Mouse (Mus musculus) myocyte (in vitro differentiated cells): ENCODE results near the gene Tmem230. TPM values are rescaled to one million over a fixed set of nuclear protein-coding genes. Genes with fewer than 3 reads are reported as not detected.
A peak's percentile ranks its signal among the peaks of the same experiment; 100 is the strongest.

Experiments
- H3K27me3 ChIP-seq: one replicate; pipeline ENCODE4 v1.6.1; 2011; ENCODE audit not compliant: control insufficient read depth, insufficient read depth, insufficient read length
- H3K36me3 ChIP-seq: one replicate; pipeline ENCODE4 v1.6.1; 2011; ENCODE audit not compliant: control insufficient read depth, insufficient read depth
- H3K4me2 ChIP-seq: one replicate; pipeline ENCODE4 v1.6.1; 2011; ENCODE audit warnings: low read depth, control low read depth
- H3K4me3 ChIP-seq: one replicate; pipeline ENCODE4 v1.5.1; 2011; ENCODE audit warnings: mild to moderate bottlenecking, control low read depth, moderate library complexity
- H3K79me2 ChIP-seq: one replicate; pipeline ENCODE4 v1.6.1; 2011; ENCODE audit not compliant: control insufficient read depth, insufficient read depth
- H3ac ChIP-seq: one replicate; pipeline ENCODE4 v1.6.1; 2011; ENCODE audit not compliant: control insufficient read depth, insufficient read length
- CEBPB ChIP-seq: IDR thresholded peaks from 2 replicates; pipeline ENCODE4 v1.6.1; 2011; ENCODE audit warnings: mild to moderate bottlenecking, moderate library complexity; ENCODE audit not compliant: poor library complexity, insufficient read depth, severe bottlenecking
- E2F4 ChIP-seq: IDR thresholded peaks from one replicate; pipeline ENCODE4 v1.6.1; 2011; ENCODE audit warnings: mild to moderate bottlenecking, control low read depth, moderate library complexity; ENCODE audit not compliant: insufficient read depth
- MAX ChIP-seq: IDR thresholded peaks from one replicate; pipeline ENCODE4 v1.6.1; 2011; ENCODE audit warnings: low read depth, mild to moderate bottlenecking, control low read depth
- MYOD1 ChIP-seq, 3 experiments: IDR thresholded peaks; one replicate each; pipeline ENCODE4 v1.6.1; 2011; ENCODE audit warnings: control low read depth in 2 of 3, low read depth in 2 of 3, mild to moderate bottlenecking in 2 of 3, moderate library complexity in 1 of 3; ENCODE audit not compliant: insufficient read length in 2 of 3, control insufficient read depth in 1 of 3
- MYOG ChIP-seq, 3 experiments: IDR thresholded peaks; one replicate each; pipeline ENCODE4 v1.6.1; 2011; ENCODE audit warnings: control low read depth in 2 of 3, low read depth in 2 of 3, mild to moderate bottlenecking in 2 of 3; ENCODE audit not compliant: insufficient read length in 2 of 3, control insufficient read depth in 1 of 3, insufficient read depth in 1 of 3
- POLR2A ChIP-seq: IDR thresholded peaks from one replicate; pipeline ENCODE4 v1.6.1; 2011; ENCODE audit warnings: low read depth, mild to moderate bottlenecking, control low read depth, moderate library complexity; ENCODE audit not compliant: insufficient read length
- POLR2AphosphoS2 ChIP-seq: IDR thresholded peaks from one replicate; pipeline ENCODE4 v1.6.1; 2011; ENCODE audit warnings: low read depth, control low read depth; ENCODE audit not compliant: insufficient read length
- REST ChIP-seq: IDR thresholded peaks from one replicate; pipeline ENCODE4 v1.6.1; 2011; ENCODE audit warnings: mild to moderate bottlenecking, control low read depth, moderate library complexity; ENCODE audit not compliant: insufficient read depth, insufficient read length
- SRF ChIP-seq: IDR thresholded peaks from one replicate; pipeline ENCODE4 v1.6.1; 2011; ENCODE audit warnings: low read depth; ENCODE audit not compliant: control insufficient read depth, insufficient read length
- TCF12 ChIP-seq: IDR thresholded peaks from one replicate; pipeline ENCODE4 v1.6.1; 2011; ENCODE audit warnings: mild to moderate bottlenecking, control low read depth; ENCODE audit not compliant: poor library complexity, insufficient read depth, severe bottlenecking
- TCF3 ChIP-seq: IDR thresholded peaks from one replicate; pipeline ENCODE4 v1.6.1; 2011; ENCODE audit warnings: low read depth, control low read depth; ENCODE audit not compliant: insufficient read length
- USF1 ChIP-seq: IDR thresholded peaks from one replicate; pipeline ENCODE4 v1.6.1; 2011; ENCODE audit warnings: low read depth, mild to moderate bottlenecking, control low read depth, moderate library complexity
- polyA plus RNA-seq: library from polyadenylated mRNA; unstranded; fragments of >200 nt; fragmentation: generic; extraction: Trizol; gene quantifications from one replicate; pipeline ENCODE4 v1.2.1, GENCODE M21; 2012; ENCODE audit warnings: missing spikeins

The Tmem230 gene
- polyA plus RNA-seq, 1 experiment = 76.6 TPM

DNA sequence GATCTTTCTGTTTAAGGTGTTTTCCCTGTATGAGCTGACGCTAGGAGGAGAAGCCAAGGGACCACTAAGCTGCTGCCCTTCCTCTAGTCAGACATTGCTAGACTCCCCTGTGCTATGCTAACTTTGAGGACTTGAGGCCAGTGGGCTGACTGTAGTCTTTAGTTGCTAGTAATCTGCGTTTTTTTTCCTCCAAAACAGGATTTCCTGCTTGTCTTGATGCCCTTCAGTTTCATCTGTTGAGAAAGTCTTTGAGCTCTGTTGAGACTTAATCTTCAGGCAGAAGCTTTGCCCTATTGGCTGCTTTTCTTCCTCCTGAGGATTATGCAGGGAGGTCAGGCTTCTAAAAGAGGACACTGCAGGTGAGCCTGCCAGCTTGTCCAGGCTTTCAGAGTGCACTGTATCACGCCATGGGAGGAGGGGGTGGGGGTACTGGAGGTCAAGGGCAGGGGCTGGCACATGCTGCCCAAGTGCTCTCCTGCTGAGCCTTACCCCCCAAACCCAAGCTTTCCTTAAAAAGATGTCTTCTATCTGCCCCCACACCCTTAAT lies 31.8 kb upstream of the Tmem230 start:
- Histone ChIP-seq H3ac (no peak overlapping the region), H3K79me2 (peaks cover 40% of the 10 kb centered on the region), H3K27me3 (no peaks in the 10 kb centered on the region), H3K36me3 (no peaks in the 10 kb centered on the region), H3K4me3 (no peak overlapping the region), H3K4me2 (no peak overlapping the region)
- no peak for TF ChIP-seq TCF3
- TF ChIP-seq SRF = no peak
- no peak for TF ChIP-seq REST
- TF ChIP-seq POLR2A = no peak
- TF ChIP-seq MYOG (IDR thresholded peaks at IDR 0.05; ENCODE audit: control insufficient read depth in 1 of 3, insufficient read depth in 1 of 3, insufficient read length in 2 of 3, low read depth in 2 of 3) = no peak
- TF ChIP-seq CEBPB = no peak
- no peak for TF ChIP-seq USF1
- TF ChIP-seq POLR2AphosphoS2 = no peak
- TF ChIP-seq MAX = no peak
- no peak for TF ChIP-seq E2F4
- no peak for TF ChIP-seq TCF12
- no peak for TF ChIP-seq MYOD1 (IDR thresholded peaks at IDR 0.05; ENCODE audit: control insufficient read depth in 1 of 3, insufficient read length in 2 of 3, low read depth in 2 of 3)

DNA sequence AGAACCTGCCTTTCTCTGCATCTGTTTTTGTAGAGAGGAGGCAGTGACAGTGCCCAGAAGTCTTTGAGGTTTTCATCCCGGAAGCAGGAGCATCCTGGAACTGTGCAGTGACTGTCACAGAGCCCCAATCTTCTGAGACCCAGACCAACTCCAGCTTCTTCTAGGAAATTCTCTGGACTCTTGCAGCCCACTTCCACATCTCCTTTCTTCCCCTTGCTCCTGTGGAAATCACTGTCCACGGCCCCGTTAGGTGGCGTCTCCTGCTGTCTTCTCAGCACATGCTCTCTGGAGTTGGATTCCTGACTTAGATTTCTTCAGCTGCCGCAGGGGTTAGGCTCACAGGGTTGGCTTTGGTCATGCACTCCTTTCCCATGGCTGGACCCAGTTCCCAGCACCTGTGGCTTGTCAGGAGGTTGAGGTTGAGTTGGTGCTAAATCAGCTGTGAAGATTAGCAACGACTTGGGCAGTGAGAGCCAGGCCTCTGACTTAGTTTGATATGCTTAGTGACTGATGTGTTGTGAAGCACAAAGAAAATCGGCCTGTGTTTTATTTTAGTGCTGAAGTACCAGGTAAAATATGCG lies 30.8 kb upstream of the Tmem230 start:
- TF ChIP-seq E2F4 = no peak
- no peak for TF ChIP-seq TCF12
- no peak for TF ChIP-seq MAX
- peak; percentile 3 to 67 (median 25) for TF ChIP-seq MYOD1 (IDR thresholded peaks at IDR 0.05; ENCODE audit: control insufficient read depth in 1 of 3, insufficient read length in 2 of 3, low read depth in 2 of 3)
- TF ChIP-seq CEBPB = no peak
- no peak for TF ChIP-seq REST
- no peak for TF ChIP-seq SRF
- TF ChIP-seq USF1 = no peak
- TF ChIP-seq MYOG (IDR thresholded peaks at IDR 0.05; ENCODE audit: control insufficient read depth in 1 of 3, insufficient read depth in 1 of 3, insufficient read length in 2 of 3, low read depth in 2 of 3) = peak in 2 of 3 experiments; percentile 66 to 74
- TF ChIP-seq POLR2AphosphoS2 = no peak
- TF ChIP-seq POLR2A = no peak
- TF ChIP-seq TCF3 = no peak

DNA sequence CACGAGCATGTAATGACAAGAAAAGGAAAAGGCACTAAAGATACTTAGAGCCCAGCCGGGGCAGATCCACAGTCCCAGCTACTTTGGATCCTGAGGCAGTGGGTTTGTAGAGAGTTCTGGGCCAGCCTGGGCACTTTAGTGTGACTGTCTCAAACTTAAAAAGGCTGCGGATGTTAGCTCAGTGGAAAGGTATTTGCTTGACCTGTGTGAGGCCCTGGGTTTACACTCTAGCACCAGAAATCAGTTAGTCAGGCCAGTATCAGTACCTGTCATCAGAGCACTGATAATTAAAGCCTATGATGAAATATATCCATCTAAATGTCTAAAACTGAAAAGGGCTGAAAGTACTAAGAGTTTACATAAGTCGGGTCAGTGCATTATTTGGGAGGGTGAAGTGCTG lies 28.6 kb upstream of the Tmem230 start:
- Histone ChIP-seq H3K36me3 (no peaks in the 10 kb centered on the region), H3K27me3 (no peaks in the 10 kb centered on the region), H3ac (no peak overlapping the region), H3K79me2 (peaks cover 45% of the 10 kb centered on the region), H3K4me2 (no peak overlapping the region), H3K4me3 (no peak overlapping the region)
- TF ChIP-seq REST (no peak), MYOD1 (IDR thresholded peaks at IDR 0.05; ENCODE audit: control insufficient read depth in 1 of 3, insufficient read length in 2 of 3, low read depth in 2 of 3) (no peak), MAX (no peak), SRF (no peak), E2F4 (no peak), TCF12 (no peak), TCF3 (no peak), POLR2A (no peak), CEBPB (no peak), MYOG (IDR thresholded peaks at IDR 0.05; ENCODE audit: control insufficient read depth in 1 of 3, insufficient read depth in 1 of 3, insufficient read length in 2 of 3, low read depth in 2 of 3) (no peak), USF1 (no peak), POLR2AphosphoS2 (no peak)

More for the DNA sequence above, 30.8 kb upstream of the Tmem230 start:
- Histone ChIP-seq H3K36me3 (no peaks in the 10 kb centered on the region), H3K4me2 (no peak overlapping the region), H3ac (no peak overlapping the region), H3K27me3 (no peaks in the 10 kb centered on the region), H3K79me2 (peaks cover 46% of the 10 kb centered on the region), H3K4me3 (no peak overlapping the region)

DNA sequence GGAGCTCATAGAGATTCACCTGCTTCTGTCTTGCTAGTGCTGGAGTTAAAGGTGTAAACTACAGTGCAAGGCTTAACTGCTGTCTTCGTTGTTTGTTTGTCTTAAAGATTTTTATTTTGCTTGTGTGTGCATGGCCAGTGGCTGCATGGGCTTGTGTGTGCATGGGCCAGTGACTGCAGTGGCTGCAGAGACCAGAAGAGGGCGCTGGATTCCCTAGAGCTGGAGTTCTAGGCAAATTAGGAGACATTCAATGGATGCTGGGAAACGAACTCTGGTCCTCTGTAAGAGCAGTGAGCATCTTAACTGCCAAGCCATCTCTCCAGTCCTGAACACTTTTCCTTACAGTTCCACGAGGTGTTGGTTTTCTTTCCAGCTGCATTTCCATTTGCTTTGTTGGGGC lies 27.9 kb upstream of the Tmem230 start:
- no peak overlapping the region for H3K4me2 ChIP-seq
- H3K27me3 ChIP-seq = no peaks in the 10 kb centered on the region
- H3ac ChIP-seq = no peak overlapping the region
- H3K79me2 ChIP-seq = peaks cover 49% of the 10 kb centered on the region
- TF ChIP-seq REST = no peak
- TF ChIP-seq MAX = no peak
- TF ChIP-seq CEBPB = no peak
- no peak for TF ChIP-seq USF1
- TF ChIP-seq SRF = no peak
- no peak for TF ChIP-seq MYOD1 (IDR thresholded peaks at IDR 0.05; ENCODE audit: control insufficient read depth in 1 of 3, insufficient read length in 2 of 3, low read depth in 2 of 3)
- no peak for TF ChIP-seq MYOG (IDR thresholded peaks at IDR 0.05; ENCODE audit: control insufficient read depth in 1 of 3, insufficient read depth in 1 of 3, insufficient read length in 2 of 3, low read depth in 2 of 3)
- no peak for TF ChIP-seq POLR2A
- TF ChIP-seq POLR2AphosphoS2 = no peak
- no peak for TF ChIP-seq TCF3
- TF ChIP-seq TCF12 = no peak
- no peak for TF ChIP-seq E2F4
- H3K4me3 ChIP-seq = no peak overlapping the region
- no peaks in the 10 kb centered on the region for H3K36me3 ChIP-seq
